Mouse (Mus musculus) C2C12 (cell line): ENCODE results near the gene Serp2.

ENCODE experiments used
- CEBPB ChIP-seq: IDR thresholded peaks from one replicate; pipeline ENCODE4 v1.6.1; 2011; ENCODE audit warnings: low read depth, mild to moderate bottlenecking, control low read depth, moderate library complexity
- CTCF ChIP-seq: IDR thresholded peaks from one replicate; pipeline ENCODE4 v1.5.1; 2011; ENCODE audit not compliant: control insufficient read depth, insufficient read depth, insufficient read length
- MYOG ChIP-seq: IDR thresholded peaks from one replicate; pipeline ENCODE4 v1.6.1; 2011; ENCODE audit not compliant: control insufficient read depth, insufficient read length; ENCODE audit errors: extremely low read depth

DNA sequence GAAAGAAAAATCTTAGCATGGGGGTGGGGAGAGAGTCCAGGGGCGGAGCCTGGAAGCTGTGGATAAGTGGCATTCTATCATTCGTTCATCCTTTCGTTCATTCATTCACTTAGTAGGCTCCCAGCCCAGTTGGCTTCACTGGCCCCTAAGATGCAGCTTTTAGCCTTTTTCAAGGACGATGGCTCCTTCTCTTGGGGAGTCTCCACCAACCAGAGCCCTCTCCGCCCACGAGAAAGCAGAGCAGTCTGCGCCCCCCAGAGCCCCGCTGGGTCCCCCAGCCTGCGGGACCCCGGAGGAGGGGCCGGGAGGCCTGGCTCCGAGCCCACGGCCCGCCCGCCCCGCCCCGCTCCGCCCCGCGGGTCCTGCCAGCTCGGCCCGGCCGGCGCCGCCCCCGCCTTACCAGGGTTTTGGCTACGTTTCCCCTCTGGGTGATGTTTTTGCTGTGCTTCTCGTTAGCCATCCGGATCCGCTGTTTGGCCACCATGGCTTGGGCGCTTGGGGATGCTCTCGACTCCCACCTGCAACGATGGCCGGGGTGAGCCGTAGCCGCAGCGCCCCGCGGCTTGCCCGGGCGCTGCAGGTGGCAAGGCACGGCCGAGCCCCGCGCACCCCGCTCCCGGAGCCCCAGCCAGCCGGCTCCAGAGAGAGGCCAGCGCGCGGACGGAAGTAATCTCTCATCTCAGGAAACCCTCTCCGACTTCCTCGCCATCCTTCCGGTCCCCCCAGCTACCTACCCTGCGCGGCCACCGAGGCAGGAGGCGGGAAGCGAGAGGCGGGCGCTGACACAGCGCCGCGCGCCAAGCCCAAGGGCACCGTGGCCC lies 448 bp downstream of the Serp2 start:
- TF ChIP-seq MYOG (no peak), CEBPB (no peak), CTCF (no peak)
